Mouse (Mus musculus) left cerebral cortex, adult 2 months (tissue): ENCODE data around the gene Fig4. TPM values are rescaled to one million over a fixed set of nuclear protein-coding genes. Genes with fewer than 3 reads are reported as not detected.

Experiments used
- DNase-seq, 2 experiments: peaks; one replicate each; pipeline ENCODE4 v3.0.0; 2021 to 2022; ENCODE audit warnings: low spot score in 2 of 2, mixed read lengths in 1 of 2; ENCODE audit errors: extremely low spot score in 1 of 2
- H3K27ac ChIP-seq: fragments of 200-600 bp; 2 replicates; pipeline ENCODE4 v1.8.1; 2022
- H3K4me3 ChIP-seq: fragments of 200-600 bp; 2 replicates; pipeline ENCODE4 v1.8.1; 2022
- CTCF ChIP-seq: fragments of 200-600 bp; IDR thresholded peaks from 2 replicates; pipeline ENCODE4 v1.8.1; 2022; ENCODE audit warnings: antibody characterized with exemption, mild to moderate bottlenecking, moderate library complexity
- intact Hi-C: fragments of 180-260 bp; cut with DNase I; formaldehyde crosslinking; loops from one replicate; pipeline ENCODE4 v1.15.1; 2025
- total RNA-seq, 2 experiments: library from RNA; stranded (reverse); gene quantifications; 2 replicates each; pipeline ENCODE4 v1.2.3; 2021

The Fig4 gene
- total RNA-seq, 2 experiments from 2014 or later: 25.2 to 25.6 TPM

GRCm38 (mm10) chr10:41291021-41291420, 12.0 kb downstream of the Fig4 start:
- intact Hi-C loops: no loop called here
- Histone ChIP-seq H3K27ac (no peak overlapping the region), H3K4me3 (no peak overlapping the region)
- no peak for DNase-seq
- no peak for TF ChIP-seq CTCF

DNA sequence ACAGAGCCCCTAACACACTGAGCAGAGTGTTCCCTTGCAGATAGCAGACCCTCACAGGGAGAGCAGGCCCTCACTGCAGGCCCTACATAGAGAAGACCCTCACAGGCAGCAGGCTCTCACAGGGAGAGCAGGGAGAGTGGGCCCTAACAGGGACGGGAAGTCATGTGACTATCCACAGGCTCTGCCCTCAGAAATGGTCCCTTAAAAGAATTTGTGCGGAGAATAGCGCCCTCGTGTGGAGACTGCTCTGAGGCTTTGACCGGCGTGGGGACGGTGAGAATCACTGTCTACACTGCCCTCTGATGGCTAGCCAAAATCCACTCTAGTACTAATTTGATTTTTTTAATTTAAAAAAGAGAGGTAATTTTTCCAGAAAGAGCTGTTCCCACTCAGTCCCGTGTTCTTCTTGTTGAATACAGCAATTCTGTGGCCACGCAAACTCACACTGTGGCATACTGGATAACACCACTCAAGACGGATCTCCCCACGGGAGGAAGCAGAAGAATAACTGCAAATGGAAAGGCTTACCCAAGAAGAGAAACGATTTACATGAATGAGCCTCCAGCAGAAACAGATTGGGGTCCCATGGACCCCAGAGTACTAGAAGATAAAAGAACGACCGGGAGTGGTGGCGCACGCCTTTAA, 14.2 kb downstream of the Fig4 start:
- peak; percentile 97 for TF ChIP-seq CTCF
- H3K27ac ChIP-seq: peak overlapping the region; percentile 12
- intact Hi-C loops: loop anchor here (2.0 to 5.0 kb wide), 2 partner anchors 284 to 642 kb away; no protein-coding TSS in a partner anchor
- H3K4me3 ChIP-seq: 0 out of 2 replicates have a peak overlapping the region, but pooled peaks have one; percentile 22
- DNase-seq: peak; percentile 83 to 90

- no peak overlapping the region; the same call in 1 of the 2 replicates for H3K27ac ChIP-seq
- TF ChIP-seq CTCF: no peak
- no peak overlapping the region for H3K4me3 ChIP-seq
- intact Hi-C loops: loop anchor here (2.0 to 5.0 kb wide), 2 partner anchors 283 to 641 kb away; no protein-coding TSS in a partner anchor
- no peak for DNase-seq
Measured at GRCm38 (mm10) chr10:41288074-41288473, 15.0 kb downstream of the Fig4 start.

GRCm38 (mm10) chr10:41287618-41288017, 15.4 kb downstream of the Fig4 start:
- no peak for DNase-seq
- Histone ChIP-seq H3K4me3 (no peak overlapping the region), H3K27ac (no peak overlapping the region)
- TF ChIP-seq CTCF: no peak
- intact Hi-C loops: loop anchor here (2.0 to 5.0 kb wide), 2 partner anchors 283 to 640 kb away; no protein-coding TSS in a partner anchor

DNA sequence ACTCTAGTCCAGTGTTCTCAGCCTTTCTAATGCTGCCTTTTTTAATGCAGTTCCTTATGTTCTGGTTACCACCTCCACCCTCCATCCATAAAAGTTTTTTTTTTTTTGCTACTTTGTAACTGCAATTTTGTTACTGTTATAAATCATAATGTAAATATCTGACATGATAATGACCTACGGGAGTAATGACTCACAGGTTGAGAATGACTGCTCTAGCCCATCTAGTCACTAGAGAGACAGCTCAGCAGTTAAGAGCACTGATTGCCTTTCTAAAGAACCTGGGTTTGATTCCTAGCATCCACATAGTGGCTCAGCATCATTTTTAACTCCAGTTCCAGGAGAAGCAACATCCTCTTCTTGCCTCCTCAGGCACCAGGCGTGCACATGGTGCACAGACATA, 21.0 kb downstream of the Fig4 start:
- Histone ChIP-seq H3K4me3 (no peak overlapping the region), H3K27ac (no peak overlapping the region)
- no peak for TF ChIP-seq CTCF
- DNase-seq: no peak
- intact Hi-C loops: no loop called here

GRCm38 (mm10) chr10:41280796-41281195, 22.3 kb downstream of the Fig4 start:
- DNase-seq: no peak
- Histone ChIP-seq H3K4me3 (no peak overlapping the region), H3K27ac (no peak overlapping the region)
- intact Hi-C loops: no loop called here
- TF ChIP-seq CTCF: no peak

GRCm38 (mm10) chr10:41280177-41280576, 22.9 kb downstream of the Fig4 start:
- intact Hi-C loops: no loop called here
- no peak for TF ChIP-seq CTCF
- DNase-seq: no peak
- Histone ChIP-seq H3K4me3 (no peak overlapping the region), H3K27ac (no peak overlapping the region)

DNA sequence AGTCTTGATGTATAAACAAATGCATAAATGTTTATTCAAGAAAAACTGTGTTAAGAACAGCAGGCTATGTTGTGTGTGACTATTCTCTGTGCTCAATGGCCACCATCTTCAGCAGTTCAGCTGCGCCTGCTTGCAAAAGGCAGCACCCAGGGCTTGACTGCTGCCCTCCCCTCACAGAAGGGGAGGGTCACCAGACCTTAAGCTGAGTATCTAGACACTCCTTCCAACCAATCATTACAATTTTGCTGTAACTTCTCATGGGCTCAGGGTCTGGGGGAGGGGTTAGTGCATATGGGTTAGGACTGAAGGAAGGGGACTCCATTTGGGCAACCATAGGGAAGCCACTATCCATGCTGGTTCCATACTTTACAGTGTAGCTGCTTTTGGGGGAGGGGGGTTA, 24.3 kb downstream of the Fig4 start:
- TF ChIP-seq CTCF: no peak
- Histone ChIP-seq H3K4me3 (no peak overlapping the region), H3K27ac (no peak overlapping the region)
- DNase-seq: no peak
- intact Hi-C loops: no loop called here

GRCm38 (mm10) chr10:41274871-41275270, 28.2 kb downstream of the Fig4 start:
- H3K4me3 ChIP-seq: no peak overlapping the region
- intact Hi-C loops: loop anchor here (5.0 kb wide), 1 partner anchor 273 kb away; no protein-coding TSS in a partner anchor
- TF ChIP-seq CTCF: no peak
- no peak for DNase-seq
- H3K27ac ChIP-seq: no peak overlapping the region

- peak; percentile 53 for TF ChIP-seq CTCF
- intact Hi-C loops: loop anchor here (5.0 kb wide), 1 partner anchor 270 kb away; no protein-coding TSS in a partner anchor
- no peak for DNase-seq
- Histone ChIP-seq H3K4me3 (no peak overlapping the region), H3K27ac (no peak overlapping the region)
Measured at GRCm38 (mm10) chr10:41271860-41272259, 31.2 kb downstream of the Fig4 start.

GRCm38 (mm10) chr10:41261889-41262288, 41.2 kb downstream of the Fig4 start:
- TF ChIP-seq CTCF: peak; percentile 9; the same call in 1 of the 2 replicates
- Histone ChIP-seq H3K27ac (no peak overlapping the region), H3K4me3 (no peak overlapping the region)
- DNase-seq: no peak
- intact Hi-C loops: no loop called here

DNA sequence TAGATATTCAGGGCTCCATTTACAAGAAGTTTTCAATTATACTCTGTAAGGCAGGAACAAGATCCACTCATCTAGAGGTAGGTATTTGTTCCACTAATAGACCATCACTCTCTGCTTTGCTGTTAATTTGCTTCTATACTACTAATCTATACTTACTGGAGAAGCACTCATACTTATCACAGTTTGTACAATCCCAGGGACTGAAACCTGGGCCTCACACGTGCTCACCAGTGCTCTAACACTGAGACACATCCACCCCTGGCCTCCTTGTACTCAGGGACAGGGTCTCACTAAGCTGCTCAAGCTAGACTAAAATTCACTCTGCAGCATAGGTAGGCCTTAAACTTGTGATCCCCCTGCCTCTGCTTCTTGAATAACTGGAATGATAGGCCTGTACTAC, 41.8 kb downstream of the Fig4 start:
- H3K4me3 ChIP-seq: no peak overlapping the region
- no peak for DNase-seq
- no peak overlapping the region for H3K27ac ChIP-seq
- TF ChIP-seq CTCF: no peak
- intact Hi-C loops: no loop called here
